Mouse (Mus musculus) stomach, postnatal 0 days (tissue): ENCODE data around the gene Hspa12b.

Source experiments
- CTCF ChIP-seq: IDR thresholded peaks from 2 replicates; pipeline ENCODE4 v1.5.1; 2016; ENCODE audit warnings: antibody characterized with exemption, low read depth, mild to moderate bottlenecking, moderate library complexity
- EP300 ChIP-seq: optimal IDR thresholded peaks from 2 replicates; pipeline ENCODE3; 2016; ENCODE audit warnings: antibody characterized with exemption

GRCm38 (mm10) chr2:131145121-131145520 is 18.0 kb downstream of the Hspa12b start:
- TF ChIP-seq CTCF (no peak), EP300 (no peak)
